Mouse (Mus musculus): ENCODE results near the gene Mxi1. TPM values are rescaled to one million over a fixed set of nuclear protein-coding genes. Genes with fewer than 3 reads are reported as not detected.

The Mxi1 gene
- polyA plus RNA-seq, 1 experiment, result 17.5 TPM

- H3K27ac ChIP-seq (ENCODE audit: insufficient read depth, low read length), result no peak overlapping the region
- no peaks in the 10 kb centered on the region for H3K4me1 ChIP-seq (ENCODE audit: control insufficient read depth, insufficient read depth, low read length)
- no peak overlapping the region for H3K4me3 ChIP-seq (ENCODE audit: insufficient read depth, low read length)
- TF ChIP-seq CTCF (IDR thresholded peaks at IDR 0.05; ENCODE audit: borderline replicate concordance, insufficient read depth, low read length) (no peak), POLR2A (IDR thresholded peaks at IDR 0.05; ENCODE audit: low read depth, low read length) (no peak)
Observed at GRCm38 (mm10) chr19:53276902-53277707, 33.2 kb upstream of the Mxi1 start.

GRCm38 (mm10) chr19:53278491-53279415, 31.6 kb upstream of the Mxi1 start:
- H3K4me1 ChIP-seq (ENCODE audit: control insufficient read depth, insufficient read depth, low read length), result no peaks in the 10 kb centered on the region
- H3K4me3 ChIP-seq (ENCODE audit: insufficient read depth, low read length), result no peak overlapping the region
- no peak overlapping the region for H3K27ac ChIP-seq (ENCODE audit: insufficient read depth, low read length)
- TF ChIP-seq CTCF (IDR thresholded peaks at IDR 0.05; ENCODE audit: borderline replicate concordance, insufficient read depth, low read length), result no peak
- TF ChIP-seq POLR2A (IDR thresholded peaks at IDR 0.05; ENCODE audit: low read depth, low read length), result no peak

GRCm38 (mm10) chr19:53280254-53280653, 30.1 kb upstream of the Mxi1 start:
- TF ChIP-seq CTCF (IDR thresholded peaks at IDR 0.05; ENCODE audit: borderline replicate concordance, insufficient read depth, low read length) (no peak), POLR2A (IDR thresholded peaks at IDR 0.05; ENCODE audit: low read depth, low read length) (no peak)
- H3K27ac ChIP-seq (ENCODE audit: insufficient read depth, low read length), result no peak overlapping the region
- H3K4me3 ChIP-seq (ENCODE audit: insufficient read depth, low read length), result no peak overlapping the region
- no peaks in the 10 kb centered on the region for H3K4me1 ChIP-seq (ENCODE audit: control insufficient read depth, insufficient read depth, low read length)

GRCm38 (mm10) chr19:53282571-53282970, 27.7 kb upstream of the Mxi1 start:
- H3K27ac ChIP-seq (ENCODE audit: insufficient read depth, low read length), result no peak overlapping the region
- TF ChIP-seq POLR2A (IDR thresholded peaks at IDR 0.05; ENCODE audit: low read depth, low read length) (no peak), CTCF (IDR thresholded peaks at IDR 0.05; ENCODE audit: borderline replicate concordance, insufficient read depth, low read length) (no peak)
- H3K4me3 ChIP-seq (ENCODE audit: insufficient read depth, low read length), result no peak overlapping the region
- H3K4me1 ChIP-seq (ENCODE audit: control insufficient read depth, insufficient read depth, low read length), result no peaks in the 10 kb centered on the region

- H3K4me3 ChIP-seq (ENCODE audit: insufficient read depth, low read length), result no peak overlapping the region
- no peaks in the 10 kb centered on the region for H3K4me1 ChIP-seq (ENCODE audit: control insufficient read depth, insufficient read depth, low read length)
- TF ChIP-seq CTCF (IDR thresholded peaks at IDR 0.05; ENCODE audit: borderline replicate concordance, insufficient read depth, low read length), result no peak
- TF ChIP-seq POLR2A (IDR thresholded peaks at IDR 0.05; ENCODE audit: low read depth, low read length), result no peak
- H3K27ac ChIP-seq (ENCODE audit: insufficient read depth, low read length), result no peak overlapping the region
Observed at GRCm38 (mm10) chr19:53283742-53284141, 26.6 kb upstream of the Mxi1 start.

- no peaks in the 10 kb centered on the region for H3K4me1 ChIP-seq (ENCODE audit: control insufficient read depth, insufficient read depth, low read length)
- no peak overlapping the region for H3K27ac ChIP-seq (ENCODE audit: insufficient read depth, low read length)
- H3K4me3 ChIP-seq (ENCODE audit: insufficient read depth, low read length), result no peak overlapping the region
- TF ChIP-seq POLR2A (IDR thresholded peaks at IDR 0.05; ENCODE audit: low read depth, low read length) (no peak), CTCF (IDR thresholded peaks at IDR 0.05; ENCODE audit: borderline replicate concordance, insufficient read depth, low read length) (no peak)
Observed at GRCm38 (mm10) chr19:53284268-53285208, 25.8 kb upstream of the Mxi1 start.

GRCm38 (mm10) chr19:53296331-53297254, 13.7 kb upstream of the Mxi1 start:
- TF ChIP-seq CTCF (IDR thresholded peaks at IDR 0.05; ENCODE audit: borderline replicate concordance, insufficient read depth, low read length) (no peak), POLR2A (IDR thresholded peaks at IDR 0.05; ENCODE audit: low read depth, low read length) (no peak)
- no peak overlapping the region for H3K4me3 ChIP-seq (ENCODE audit: insufficient read depth, low read length)
- no peak overlapping the region for H3K27ac ChIP-seq (ENCODE audit: insufficient read depth, low read length)
- no peaks in the 10 kb centered on the region for H3K4me1 ChIP-seq (ENCODE audit: control insufficient read depth, insufficient read depth, low read length)

- TF ChIP-seq CTCF (IDR thresholded peaks at IDR 0.05; ENCODE audit: borderline replicate concordance, insufficient read depth, low read length) (no peak), POLR2A (IDR thresholded peaks at IDR 0.05; ENCODE audit: low read depth, low read length) (no peak)
- H3K27ac ChIP-seq (ENCODE audit: insufficient read depth, low read length), result no peak overlapping the region
- H3K4me3 ChIP-seq (ENCODE audit: insufficient read depth, low read length), result no peak overlapping the region
- no peaks in the 10 kb centered on the region for H3K4me1 ChIP-seq (ENCODE audit: control insufficient read depth, insufficient read depth, low read length)
Observed at GRCm38 (mm10) chr19:53299156-53299828, 11.0 kb upstream of the Mxi1 start.
